Mouse (Mus musculus) thymus, postnatal 14 days (tissue): ENCODE results near the gene Brd4.
"Not testable (repeated sequence)": the region's sequence is repeated elsewhere in the genome, so short reads cannot be mapped to it uniquely, and the experiment has no call there.

Source experiments
- DNase-seq: peaks from one replicate; pipeline ENCODE4 v3.0.0; 2021

Gene Brd4

DNA sequence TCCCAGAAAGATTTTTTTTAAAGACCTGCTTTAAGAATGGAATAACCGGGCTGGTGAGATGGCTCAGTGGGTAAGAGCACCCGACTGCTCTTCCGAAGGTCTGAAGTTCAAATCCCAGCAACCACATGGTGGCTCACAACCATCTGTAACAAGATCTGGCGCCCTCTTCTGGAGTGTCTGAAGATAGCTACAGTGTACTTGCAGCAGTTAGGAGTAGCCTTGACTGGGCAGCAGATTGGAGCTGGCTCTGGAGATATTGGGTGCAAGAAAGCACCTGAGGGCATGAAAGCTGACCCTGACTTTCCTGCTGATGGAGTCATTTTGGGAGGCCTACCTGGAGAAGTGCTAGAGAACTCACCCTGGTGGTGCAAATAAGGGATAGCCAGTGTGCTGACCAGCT lies 68.9 kb downstream of the Brd4 start:
- DNase-seq, result not testable (repeated sequence)

DNA sequence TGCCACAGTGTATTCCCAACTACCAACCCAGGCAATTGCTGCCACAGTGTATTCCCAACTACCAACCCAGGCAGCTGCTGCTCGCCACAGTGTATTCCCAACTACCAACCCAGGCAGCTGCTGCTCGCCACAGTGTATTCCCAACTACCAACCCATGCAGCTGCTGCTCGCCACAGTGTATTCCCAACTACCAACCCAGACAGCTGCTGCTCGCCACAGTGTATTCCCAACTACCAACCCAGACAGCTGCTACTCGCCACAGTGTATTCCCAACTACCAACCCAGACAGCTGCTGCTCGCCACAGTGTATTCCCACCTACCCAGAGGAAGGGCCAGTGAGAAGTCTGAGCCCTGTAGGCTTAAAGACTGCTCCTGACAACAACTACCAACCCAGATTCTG lies 73.0 kb downstream of the Brd4 start:
- not testable (repeated sequence) for DNase-seq

DNA sequence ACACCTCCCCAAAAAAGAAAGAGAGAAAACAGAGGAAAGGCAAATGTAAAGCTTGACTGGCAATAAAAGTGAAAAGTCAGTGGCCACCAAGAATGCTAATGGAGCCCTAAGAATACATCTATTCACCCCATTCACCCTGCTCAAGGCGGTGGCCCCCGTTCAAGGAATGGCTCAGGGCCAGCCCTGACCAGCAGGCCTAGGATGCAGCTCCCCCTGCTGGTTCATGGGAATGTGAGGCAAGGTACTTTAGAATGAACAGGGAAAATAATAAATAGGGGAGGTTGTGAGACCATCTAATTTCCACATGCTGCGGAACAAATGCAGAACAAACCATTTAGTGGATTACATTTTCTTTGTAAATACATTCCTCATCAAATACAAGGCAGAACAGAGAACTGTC lies 74.8 kb downstream of the Brd4 start:
- peak; percentile 73 for DNase-seq

DNA sequence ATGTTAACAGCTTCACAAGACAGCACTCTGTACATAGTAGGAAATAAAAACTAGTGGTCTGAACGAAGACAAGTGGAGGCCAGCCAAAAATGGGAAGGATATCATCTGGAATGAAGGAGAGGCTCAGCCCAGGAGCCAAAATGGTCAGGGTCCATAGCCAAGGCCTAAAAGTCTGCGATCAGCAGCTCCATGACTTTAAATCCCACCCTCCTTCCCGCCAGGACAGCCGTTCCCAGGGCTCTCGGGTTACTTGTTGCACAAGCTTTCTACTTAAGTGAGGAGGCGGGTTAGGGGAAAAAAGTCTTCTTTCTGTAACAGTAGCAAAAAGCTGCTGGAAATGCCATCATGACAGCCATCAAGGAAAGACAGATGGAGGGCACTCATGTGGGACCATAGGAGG lies 75.4 kb downstream of the Brd4 start:
- no peak for DNase-seq

DNA sequence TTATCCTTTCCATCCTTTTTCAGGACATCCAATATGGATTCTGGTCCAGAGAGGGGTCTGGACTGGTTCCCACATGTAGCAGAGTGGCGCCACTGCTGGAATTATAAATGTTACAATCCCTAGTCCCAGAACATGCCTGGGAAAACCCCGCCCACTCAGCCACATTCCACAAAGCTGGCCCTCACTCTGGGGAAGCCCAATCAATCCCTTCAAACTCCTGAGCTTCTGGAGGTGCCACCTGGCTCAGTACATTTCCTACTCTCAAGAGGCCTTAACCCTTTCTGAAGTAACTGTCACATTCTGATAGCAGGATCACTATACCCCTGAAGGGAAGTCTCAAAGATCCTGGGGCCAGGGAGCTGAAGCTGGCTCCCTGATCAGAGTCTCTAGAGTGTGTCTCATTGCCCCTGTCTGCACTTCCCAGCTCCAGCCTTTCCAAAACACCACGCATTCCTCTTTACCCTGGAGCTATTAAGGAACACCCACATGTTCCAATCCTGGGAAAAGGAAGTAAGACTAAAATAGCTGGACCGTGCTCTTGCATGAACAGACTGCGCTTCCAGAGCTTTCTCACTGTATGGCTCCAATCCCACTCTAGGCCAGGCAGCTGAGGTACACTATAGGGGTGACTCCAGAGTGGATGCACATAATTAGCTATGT lies 76.8 kb downstream of the Brd4 start:
- DNase-seq, result no peak

DNA sequence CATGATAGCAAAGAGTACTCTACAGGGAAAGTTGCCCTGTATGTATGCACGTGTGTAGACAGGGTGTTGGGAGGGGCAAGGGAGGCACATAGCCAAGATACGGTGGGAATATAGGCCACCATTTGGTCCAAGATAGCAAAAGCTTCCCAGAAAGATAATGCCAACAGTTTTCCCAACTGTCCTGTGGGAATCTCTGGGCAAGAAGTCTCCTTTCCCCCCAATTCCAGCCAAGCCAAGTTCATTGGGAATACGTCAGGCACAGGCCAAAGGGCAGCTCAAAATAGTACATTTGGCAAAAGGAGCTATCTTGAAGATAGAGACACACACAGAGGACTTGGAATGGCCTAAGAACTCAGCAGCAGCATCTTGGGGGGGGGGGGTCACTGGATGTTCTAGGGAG lies 79.2 kb downstream of the Brd4 start:
- no peak for DNase-seq

DNA sequence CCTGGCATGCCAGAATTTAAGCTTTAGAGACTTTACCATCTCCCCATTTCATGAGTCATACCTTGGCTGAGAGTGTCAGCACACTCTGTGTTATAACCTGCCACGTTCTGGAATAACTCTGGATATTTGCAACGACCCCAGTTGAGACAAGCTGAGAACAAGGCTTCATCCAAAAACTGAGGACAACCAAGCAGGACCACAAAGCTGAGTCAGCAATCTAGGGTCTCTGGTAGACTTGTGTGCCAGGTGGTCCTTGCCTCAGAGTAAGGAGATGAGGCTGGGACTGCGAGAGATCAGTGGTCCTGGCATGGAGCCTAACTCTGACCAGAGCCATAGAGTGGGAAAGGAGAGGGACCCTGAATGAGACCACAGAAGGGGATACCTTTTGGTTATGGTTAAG lies 81.5 kb downstream of the Brd4 start:
- no peak for DNase-seq

DNA sequence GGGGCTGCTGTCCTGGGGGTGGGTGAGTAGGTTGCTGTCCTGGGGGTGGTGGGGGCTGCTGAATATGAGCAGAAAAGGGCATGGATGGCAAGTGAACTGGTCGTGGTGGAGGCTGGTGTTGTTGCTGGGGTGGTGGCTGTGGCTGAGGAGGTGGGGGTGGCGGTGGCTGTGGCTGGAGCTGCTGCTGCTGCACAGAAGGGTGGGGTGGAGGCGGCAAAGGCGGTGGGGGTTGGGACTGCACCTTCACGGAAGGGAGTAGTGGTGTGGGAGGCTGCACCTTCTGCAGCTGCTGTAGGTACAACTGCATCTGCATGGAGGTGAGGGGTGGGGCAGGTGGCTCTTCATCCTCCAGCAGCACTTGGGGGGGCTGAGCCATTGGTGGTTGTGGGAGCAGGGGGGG lies 83.4 kb downstream of the Brd4 start:
- peak; percentile 78 for DNase-seq

DNA sequence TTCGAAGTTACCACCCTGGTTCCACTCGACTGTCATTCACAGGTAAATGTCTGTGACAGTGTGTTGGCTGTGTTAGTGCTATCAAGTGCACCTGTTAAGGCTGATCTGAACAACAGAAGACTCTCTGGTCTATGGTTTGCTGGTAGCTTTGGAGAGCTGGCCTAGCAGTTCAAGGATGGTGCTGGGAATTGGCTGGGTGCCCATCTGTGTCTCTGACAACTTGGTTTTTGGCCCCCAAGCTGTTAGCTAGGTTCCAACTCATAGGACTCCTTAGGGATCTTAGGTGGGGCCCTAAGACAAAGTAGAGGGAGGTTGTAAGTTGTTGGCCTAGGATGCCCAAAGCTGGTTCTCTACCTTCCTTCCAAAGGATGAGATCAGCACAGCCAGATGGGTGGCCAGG lies 84.7 kb downstream of the Brd4 start:
- no peak for DNase-seq

DNA sequence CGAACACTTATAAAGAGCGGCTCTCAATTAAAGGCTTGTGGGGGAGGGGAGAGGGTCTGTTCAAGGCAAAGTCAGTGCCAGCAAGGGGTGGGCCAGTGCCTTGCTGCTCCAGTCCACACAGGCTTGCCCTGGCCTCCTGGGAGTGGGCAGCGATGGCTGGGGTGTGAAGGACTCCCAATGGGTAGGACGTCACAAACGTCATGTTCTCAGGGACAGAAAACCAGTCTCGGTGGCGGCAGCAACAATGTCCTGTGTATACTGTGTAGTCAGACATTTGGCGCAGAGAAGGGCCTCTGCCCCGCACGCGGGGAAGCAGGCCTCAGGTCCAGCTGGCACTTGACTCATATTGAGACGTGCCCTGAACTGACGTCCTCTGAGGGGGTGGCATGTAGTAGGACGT lies 87.4 kb downstream of the Brd4 start:
- DNase-seq, result no peak

DNA sequence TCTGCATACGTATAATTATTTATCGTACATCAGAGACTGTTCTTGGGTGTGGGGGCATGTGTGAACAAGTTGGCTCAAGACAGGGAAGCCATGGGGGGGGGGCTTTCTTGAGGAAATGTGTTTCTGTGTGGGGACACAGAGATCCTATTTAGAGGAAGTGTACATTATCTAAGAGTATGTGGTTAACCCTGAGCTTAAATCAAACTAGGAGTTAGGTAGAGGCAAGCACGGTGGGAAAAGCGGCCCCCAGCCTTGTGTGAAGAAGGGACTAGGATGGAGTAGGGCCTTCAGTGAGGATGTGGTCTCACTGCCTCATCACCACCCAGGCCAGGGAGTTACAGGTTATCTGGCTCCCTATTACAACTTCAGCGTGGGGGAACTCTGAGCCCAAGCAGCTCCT lies 88.8 kb downstream of the Brd4 start:
- no peak for DNase-seq

DNA sequence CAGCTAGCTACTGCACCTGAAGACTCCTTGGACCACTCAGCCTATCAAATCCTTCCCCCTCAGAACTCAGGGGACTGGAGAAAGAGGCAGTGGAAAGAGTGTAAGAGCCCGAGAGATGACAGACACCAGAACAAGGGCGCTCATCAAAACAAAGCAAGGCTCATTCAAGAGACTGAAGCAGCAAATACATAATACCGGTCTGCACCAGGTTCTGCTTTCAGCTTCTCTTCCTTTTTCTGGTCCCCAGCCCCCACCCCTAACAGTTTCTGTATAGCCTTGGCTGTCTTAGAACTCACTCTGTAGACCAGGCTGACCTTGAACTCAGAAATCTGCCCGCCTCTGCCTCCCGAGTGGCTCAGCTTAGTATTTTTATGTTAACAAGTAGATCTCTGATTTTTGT lies 91.5 kb downstream of the Brd4 start:
- DNase-seq, result no peak

DNA sequence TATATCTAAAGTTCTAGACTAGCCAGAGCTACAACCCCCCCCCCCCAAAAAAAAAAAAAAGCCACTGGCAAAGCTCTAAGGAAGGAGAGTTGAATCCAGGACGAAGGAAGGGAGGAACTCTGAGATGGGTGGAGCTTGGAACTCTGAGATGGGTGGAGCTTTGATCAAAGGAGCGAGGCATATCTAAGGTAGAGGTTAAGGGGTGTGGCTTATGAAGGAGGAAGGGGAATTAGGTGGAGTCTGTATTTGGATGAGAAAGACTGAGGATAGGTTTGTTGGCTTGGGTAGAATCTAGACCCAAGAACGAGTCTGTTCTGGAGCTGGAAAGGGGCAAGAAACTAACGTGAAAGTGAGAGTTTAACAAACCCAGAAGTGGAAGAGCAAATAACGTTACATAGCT lies 94.7 kb downstream of the Brd4 start:
- peak; percentile 22 for DNase-seq

DNA sequence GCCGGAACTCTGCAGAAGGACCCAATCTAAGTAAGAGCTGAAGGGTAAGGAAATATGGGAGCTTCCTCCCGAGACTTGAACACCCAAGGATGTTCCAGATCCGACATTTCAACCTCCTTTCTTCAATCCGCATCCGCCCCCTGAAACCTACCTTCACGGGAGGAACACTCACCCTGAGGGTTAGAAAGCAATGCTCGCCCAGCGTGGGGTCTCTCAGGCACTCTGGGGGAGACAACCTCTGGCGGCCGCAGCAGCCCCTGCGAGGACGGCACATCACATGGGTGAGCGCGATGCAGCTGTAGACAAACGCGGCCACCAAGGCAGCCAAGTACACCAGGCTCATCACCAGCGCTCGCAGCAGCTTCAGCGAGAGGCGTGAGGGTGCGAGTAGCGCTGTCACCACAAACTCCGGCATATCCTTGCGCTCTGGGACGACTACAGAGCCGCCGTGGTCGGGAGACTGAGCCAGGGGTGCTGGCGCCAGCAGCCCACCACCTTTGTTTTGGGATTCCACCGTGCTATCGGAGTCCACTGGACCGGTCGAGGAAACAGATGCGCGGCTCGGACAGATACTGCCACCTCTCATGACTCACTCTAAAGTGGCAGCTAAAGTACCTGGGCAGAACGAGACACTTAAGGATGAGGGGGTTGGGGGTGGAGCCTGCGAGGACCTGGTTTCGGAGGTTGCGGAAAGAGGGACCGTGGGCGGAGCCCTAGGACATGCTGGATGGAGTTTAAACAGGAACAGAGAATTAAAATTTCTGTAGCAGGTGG lies 95.5 kb downstream of the Brd4 start, which contains the start of gene Ephx3:
Ephx3 (minus strand) TSS at position 687 of the 774 bp plus-strand sequence.
- DNase-seq, result peak; percentile 51

DNA sequence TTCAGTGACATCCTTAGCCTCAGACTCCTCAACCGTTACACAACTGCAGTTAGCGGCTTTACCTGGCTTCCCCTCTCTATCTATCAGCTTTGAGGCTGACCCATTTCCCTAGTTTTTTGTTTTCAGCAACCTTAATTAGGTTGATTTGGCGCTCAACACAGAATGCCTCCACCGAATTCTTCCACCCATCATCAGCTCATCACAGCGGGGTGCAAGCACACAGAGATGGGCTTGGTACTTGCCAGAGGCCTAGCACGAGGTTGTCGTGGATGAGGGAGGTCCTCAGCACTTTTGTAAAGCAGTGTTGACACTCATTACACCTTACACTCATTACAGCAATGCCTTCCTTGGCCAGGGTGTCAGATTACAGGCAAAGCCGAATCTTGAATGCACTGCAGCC lies 101.5 kb downstream of the Brd4 start:
- DNase-seq, result no peak

DNA sequence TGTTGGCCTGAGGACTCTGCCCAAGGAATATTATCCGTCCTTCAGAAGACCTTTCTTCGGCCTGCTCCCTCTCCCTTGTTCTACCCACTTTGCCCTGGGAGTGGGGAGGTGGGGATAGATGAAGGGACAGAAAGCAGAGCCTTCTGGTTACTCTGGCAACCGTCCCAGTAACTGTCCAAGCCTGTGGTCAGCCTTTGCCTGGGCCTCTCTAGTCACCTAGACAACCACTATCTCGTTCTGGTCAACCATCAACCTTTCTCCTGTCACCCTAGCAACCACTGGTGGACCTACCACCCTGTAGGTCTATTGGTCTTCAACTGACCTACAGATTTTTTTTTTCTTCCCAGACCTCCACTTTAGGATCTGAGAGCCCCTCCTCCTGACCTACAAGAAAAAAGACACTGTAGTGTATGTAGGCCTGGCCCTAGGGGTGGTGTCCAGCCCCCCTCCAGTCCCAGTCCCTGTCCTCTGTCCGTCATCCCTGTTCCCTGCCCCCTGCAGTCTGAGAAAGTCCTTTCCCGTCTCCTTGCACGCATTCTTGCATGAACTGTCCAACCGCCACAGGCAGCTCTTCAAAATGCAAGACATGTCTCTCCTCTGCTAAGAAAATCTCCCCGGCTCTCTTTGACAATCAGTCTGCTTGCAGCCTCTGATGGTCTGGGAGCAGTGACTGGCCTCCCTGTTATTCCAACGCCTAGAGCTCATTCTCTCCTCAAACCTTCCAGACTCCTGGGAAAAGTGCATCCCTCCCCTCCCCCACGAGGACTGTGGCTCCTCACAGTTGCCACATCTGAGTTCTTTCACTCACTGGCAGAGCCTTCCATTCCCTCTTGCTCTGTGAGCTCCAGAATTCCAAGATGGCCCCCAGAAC lies 104.7 kb downstream of the Brd4 start:
- no peak for DNase-seq

DNA sequence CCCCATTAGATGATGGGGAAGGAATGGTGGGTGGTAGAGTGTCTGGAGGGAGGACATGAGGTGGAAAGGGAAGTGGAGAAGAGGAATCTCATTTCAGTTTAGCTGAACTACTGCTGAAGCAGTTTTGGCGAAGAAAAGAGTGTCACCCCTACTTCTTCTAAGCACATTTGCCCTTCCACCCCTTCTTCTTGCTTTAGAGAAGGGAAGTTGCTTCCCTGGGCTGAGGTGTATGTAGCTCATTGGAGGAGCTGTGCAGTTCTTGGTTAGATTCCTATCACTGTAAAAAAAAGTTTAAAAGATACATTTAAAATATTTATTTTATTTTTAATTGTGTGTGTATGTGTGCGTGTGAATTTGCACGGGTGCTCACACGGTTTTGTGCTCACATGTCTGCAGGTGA lies 107.6 kb downstream of the Brd4 start:
- no peak for DNase-seq

DNA sequence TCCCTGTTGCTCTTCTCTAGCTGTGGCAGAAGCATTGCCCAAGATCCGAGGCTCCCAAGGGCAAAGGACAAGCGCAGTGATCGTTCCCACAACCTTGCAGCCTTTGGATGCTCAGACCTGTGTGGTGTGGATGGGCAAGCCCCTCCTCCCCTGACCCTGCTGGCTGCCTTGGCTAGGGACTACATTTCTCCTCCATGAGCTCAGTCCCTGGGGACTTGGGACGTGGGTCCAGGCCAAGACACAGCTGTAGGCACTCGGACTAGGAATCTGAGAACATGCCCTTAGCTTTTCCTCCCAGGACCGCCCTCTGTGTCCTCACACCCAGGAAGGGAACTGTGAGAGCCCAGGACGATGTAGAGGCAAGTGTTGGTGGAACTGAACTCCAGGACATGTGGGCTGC lies 111.4 kb downstream of the Brd4 start:
- no peak for DNase-seq

DNA sequence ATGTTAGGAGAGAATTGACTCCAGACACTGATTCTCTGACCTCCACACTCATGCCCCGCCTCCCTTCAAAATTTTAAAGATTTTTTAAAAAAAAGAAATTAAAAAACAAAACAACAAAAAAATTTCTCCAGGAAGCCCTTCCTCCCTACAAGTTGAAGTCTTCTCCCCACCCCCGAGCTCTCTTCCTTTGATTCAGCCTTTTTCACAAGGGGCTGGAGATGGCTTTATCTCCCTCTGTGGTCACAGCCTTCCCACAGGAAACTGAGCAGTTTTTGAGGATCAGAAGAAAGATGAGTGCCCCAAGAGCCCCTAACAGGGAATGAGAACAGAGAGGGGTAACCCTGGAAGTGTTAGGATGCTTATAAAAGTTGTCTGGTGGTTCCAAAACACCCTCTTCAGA lies 112.0 kb downstream of the Brd4 start:
- DNase-seq, result no peak

DNA sequence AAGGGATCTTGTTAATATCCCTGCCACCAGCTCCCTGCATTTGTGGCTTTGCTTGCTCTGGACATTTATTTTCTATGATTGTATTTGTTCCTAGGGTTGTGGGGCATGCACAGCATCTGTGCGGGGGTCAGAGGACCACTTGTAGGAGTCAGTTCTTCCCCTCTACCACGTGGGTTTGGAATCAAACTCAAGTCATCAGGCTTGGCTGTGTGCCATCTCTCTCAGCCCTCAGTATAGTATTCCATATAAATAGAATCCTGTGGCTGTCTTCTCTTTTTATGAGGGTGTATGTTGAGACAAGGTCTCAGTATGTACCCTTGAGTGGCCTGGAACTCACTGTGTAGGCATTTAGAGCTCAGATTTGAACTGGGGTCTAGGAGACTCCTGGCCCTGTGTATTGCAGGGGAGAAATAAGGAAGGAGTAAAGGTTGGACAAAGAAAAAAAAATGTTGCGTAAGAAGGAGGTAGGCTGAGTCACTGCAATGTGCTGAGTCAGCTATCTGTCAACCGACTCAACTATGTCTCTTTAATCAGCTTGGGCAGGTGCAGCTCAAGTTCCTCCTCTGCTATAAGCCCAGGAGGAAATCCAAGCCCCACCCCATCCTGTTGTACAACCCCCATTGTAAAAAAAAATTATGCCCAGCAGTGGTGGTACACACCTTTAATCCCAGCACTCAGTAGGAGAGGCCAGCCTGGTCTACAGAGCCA lies 114.8 kb downstream of the Brd4 start:
- DNase-seq, result peak; percentile 77

DNA sequence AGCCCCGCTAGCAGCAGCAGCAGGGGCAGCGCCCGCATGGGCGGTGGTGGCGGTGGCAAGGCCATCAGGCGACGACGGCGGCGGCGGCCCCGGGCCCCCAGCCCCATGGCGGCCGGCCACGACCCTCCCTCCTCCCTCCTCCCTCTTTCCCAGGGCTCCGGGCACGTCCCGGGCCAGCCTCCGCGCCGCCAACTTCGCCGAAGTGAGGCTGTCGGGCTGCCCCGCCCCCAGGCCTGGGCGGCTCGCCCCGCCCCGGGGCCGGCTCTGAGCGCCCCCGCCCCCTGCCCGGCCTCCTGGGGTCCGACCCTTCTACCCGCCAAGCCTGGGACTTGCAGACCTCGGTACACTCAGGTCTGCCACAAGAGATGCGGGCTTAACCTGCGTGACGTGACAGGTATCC lies 117.8 kb downstream of the Brd4 start, which contains the start of gene Notch3:
Notch3 (minus strand) TSS at position 166 of the 400 bp plus-strand sequence.
- peak; percentile 82 for DNase-seq

DNA sequence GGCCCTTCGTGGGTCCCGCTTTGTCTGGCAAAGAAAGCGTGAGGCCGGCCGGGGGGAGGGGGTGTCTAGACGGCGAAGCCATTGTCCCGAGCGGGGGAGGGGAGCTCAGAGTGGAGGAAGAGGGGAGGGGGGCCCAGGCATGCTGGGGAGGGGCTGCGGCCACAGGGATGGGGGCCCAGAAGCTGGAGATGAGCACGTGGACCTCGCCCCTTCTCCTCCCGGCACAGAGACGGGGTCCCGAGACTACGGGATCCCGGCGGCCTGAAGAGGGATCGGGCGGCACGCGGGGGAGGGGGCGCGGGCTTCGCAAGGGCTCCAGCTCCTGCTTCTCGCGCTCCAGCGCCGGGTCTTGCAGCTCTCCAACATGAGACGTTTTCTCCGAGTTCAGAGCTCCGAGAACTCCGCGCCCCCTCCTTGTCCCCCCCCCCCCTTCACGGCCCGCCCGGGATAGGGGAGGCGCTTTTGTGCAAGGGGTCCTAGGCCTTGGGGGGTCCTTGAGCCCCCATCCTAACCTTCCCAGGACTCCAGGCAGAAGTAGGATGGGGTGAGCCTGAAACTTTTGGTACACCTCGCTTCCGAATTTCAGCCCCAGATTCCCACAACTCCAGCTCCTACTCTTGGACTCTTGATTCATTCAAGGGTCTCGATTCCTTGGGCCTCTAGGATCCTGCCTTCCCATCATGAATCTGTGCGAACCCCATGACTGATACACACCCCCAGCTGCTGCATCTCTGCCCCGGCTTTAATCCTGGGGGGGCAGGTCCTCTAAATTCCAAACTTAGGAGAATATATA lies 118.5 kb downstream of the Brd4 start:
- peak; percentile 89 for DNase-seq
